Mouse (Mus musculus) right cerebral cortex, postnatal 10 days (tissue): ENCODE results near the gene Gm49601.

ENCODE experiments used
- DNase-seq, 2 experiments: peaks; one replicate each; pipeline ENCODE4 v3.0.0; 2021; ENCODE audit warnings: low spot score in 2 of 2

The Gm49601 gene

GRCm38 (mm10) chr16:18608226-18608625, 18.0 kb downstream of the Gm49601 start:
- DNase-seq: no peak

DNA sequence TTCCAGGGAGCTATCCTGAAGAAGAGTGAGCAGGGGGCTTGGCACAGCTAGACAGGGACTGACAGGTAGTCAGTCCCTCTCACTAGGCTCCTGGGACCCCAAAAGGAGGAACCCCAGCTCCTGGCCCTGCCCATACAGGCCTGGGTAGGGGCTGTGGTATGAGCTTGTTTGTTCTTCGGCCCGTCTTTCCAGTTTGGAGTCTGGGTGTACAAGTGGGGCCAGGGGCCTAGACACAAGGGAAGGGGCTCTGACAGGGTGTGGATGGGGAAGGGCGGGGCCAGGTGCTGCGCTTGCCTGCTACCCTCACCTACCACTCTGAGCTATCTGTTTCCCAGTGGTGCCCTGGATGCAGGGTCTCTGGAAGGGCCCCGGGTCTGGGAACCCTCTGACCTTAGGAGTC, 20.5 kb downstream of the Gm49601 start:
- DNase-seq: no peak

DNA sequence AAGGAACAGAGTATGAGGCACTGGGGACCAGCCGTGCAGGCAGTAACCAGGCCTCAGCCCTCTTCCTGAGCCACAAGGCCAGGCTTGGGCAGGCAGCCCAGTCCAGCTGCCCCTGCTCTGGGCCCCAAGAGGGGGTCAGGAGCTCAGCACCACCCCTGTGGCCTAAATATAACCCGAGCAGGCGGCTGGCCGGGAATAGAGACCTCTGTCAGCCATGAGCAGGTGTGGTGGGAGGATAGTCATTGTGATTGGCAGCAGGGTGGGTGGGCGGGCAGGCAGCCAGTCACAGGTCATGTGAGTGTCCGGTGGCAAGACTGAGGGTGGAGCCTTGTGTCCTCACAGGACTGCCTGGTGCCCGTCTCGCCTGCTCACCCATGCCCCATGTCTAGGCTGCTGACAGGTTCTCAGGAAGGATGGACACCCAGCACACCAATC, 21.9 kb downstream of the Gm49601 start:
- no peak for DNase-seq

DNA sequence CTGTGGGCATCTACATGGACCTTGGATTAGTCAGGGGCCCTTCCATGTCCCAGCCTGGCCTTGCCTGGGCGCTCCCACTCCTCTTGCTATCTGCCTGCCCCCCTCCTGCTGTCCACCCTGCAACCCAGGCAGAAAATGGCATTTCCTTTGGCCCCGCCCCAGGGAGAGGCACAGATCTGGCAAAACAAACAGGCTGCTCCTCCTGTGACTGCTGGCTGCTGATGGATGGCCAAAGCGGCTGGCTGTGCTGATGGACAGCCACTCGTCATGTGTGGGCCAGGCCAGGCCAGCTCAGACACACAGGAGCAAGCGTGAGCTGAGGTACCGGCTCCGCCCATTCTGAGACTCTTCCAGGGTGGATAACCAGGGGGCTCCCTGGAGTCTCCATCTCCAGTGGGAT, 24.8 kb downstream of the Gm49601 start:
- no peak for DNase-seq

GRCm38 (mm10) chr16:18598006-18598405, 28.2 kb downstream of the Gm49601 start:
- DNase-seq: no peak

DNA sequence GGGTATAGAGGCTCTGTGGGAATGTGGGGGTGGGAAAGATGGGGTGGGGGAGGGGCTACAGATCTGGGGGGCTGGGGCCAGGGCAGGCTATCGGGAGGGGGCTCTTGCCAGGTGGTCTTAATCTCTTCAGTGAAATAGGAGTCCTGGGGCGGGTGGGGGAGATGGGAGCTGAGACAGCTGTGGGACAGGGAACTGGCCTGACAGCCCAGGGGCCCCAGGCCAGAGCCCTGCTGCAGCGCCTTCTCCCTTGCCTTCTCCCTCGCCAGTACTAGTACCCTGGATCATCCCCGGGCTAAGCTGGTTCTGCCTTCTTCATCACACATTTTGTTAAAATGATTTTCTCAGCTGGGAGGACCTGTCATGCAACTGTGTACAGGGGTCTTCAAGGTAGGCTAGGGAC, 30.0 kb downstream of the Gm49601 start:
- DNase-seq: no peak

DNA sequence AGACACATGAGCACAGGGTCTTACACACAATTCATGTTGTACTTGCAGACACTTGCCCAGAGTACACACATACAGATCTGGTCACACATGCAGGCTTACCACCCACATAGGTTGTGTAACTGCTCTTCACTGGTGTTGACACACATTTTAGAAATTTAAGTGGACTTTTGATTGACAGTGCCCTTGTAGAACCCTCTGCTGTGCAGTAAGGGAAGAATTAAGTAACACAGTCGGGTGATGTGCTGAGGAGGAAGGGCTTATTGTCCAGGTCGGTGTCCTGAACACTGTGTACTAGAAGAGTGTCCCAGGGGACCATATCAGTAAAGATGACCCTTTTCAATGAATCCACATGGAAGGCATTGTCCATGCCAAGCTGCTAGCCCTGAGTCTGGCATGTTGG, 32.3 kb downstream of the Gm49601 start:
- no peak for DNase-seq

DNA sequence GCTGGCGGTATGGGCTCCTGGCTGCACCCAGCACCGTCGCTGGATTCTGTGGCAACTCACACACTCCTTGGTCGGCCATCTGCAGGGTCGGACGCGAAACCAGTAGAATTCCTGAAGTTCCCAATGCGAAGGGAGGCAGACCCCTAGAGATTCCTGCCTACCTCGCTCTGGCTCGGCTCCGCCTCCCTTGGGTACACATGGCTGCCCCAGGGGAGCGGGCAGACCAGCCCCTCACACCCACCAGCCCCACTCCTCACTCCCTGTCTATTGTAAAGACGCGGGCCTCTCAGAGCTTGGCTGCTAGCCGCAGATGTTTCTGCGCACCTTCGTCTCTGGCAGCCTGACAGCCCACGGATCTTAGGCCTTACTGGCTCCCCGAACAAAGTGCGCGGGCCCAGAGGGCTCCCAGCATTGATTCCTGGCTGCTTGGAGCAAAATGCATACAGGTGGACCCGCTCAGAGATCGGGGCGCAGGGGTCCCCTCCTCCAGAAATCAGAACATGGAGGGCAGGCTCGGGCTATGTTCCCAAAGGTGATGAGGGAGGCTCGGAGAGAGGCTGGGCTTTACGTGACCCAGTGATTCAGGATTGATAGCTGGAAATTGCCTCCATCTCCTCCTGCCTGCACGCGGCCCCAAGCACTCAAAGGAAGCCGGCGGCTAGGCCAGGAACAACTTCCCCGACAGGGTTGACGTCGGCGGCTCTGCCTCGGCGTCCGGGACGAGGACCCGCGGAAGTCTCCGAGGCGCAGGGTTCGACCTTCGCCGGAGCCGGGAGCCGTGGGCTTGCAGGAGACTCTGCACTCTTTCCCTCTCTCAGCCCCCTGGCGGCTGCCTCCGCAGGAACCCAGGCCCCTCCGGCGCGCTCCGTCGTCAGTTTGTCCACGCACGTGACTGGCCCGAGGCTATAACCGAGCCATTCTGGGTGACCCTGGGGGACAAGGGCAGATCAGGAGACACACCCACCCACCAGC, 34.9 kb downstream of the Gm49601 start:
- DNase-seq: no peak

- no peak for DNase-seq
Observed at GRCm38 (mm10) chr16:18589804-18590790, 36.1 kb downstream of the Gm49601 start, which contains the start of gene Tbx1. TSS of gene Tbx1 (minus strand) at chr16:18590671.

- DNase-seq: no peak
Observed at GRCm38 (mm10) chr16:18589080-18589621, 37.1 kb downstream of the Gm49601 start.

DNA sequence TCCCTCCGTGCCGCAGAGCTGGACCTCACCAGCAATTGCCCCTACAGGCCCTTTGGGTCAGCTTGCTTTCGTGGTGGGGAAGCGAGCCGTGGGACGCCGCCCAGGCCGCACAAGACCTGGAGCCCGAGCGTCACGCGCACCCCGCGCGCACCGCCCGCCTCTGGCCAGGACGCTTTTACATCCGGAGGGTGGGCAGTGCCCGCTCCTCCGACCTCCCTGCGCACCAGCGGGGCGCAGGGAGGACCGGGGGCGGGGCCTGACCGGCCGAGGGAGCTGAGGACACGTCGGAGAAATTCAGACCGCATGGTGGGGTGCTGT, 37.5 kb downstream of the Gm49601 start:
- DNase-seq: no peak

DNA sequence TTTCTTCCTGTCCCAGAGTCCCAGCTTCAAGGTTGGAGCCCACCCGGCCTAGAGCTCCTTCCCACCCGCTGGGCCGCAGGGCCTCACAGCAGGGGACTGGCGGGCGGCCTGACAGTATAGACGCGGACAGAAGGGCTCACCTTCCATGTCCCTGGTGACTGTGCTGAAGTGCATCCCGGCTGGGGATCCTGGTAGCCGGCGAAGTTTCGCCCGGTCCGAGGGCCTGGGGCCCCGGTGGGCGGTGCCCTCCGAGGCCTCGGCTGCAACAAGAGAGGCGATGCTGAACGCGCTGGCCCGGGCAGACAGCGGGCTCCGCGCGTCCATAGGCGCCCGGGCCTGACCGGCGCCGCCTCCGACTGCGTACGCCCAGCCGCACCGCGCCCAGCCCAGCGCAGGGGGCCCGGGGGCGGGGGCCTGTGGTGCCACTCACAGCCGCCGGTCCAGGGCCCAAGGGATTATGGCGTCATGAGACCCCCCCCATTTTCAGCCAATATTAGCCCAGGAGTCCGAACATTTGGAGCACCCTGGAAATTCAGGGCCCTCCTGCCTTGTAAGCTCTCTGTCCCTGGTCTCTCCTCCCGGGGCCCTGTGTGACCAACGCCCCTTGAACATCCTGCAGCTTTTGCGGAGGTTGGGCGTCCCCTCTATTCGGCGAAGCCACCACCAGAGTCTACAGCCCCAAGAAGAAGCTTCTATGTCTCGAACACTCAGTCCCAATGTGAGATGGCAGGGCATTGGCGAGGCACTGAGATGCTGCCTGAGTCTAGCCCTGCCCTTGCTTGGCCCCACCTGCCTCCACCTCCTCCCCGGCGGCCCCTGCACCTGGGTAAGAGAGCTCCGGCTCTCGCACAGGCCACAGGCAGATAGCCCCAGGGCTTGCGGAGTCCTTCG, 38.1 kb downstream of the Gm49601 start:
- no peak for DNase-seq

- DNase-seq: no peak
Observed at GRCm38 (mm10) chr16:18586906-18587546, 39.2 kb downstream of the Gm49601 start.

- no peak for DNase-seq
Observed at GRCm38 (mm10) chr16:18586076-18586905, 39.9 kb downstream of the Gm49601 start.

- no peak for DNase-seq
Observed at GRCm38 (mm10) chr16:18585676-18586075, 40.6 kb downstream of the Gm49601 start.

GRCm38 (mm10) chr16:18584901-18585510, 41.2 kb downstream of the Gm49601 start:
- no peak for DNase-seq

DNA sequence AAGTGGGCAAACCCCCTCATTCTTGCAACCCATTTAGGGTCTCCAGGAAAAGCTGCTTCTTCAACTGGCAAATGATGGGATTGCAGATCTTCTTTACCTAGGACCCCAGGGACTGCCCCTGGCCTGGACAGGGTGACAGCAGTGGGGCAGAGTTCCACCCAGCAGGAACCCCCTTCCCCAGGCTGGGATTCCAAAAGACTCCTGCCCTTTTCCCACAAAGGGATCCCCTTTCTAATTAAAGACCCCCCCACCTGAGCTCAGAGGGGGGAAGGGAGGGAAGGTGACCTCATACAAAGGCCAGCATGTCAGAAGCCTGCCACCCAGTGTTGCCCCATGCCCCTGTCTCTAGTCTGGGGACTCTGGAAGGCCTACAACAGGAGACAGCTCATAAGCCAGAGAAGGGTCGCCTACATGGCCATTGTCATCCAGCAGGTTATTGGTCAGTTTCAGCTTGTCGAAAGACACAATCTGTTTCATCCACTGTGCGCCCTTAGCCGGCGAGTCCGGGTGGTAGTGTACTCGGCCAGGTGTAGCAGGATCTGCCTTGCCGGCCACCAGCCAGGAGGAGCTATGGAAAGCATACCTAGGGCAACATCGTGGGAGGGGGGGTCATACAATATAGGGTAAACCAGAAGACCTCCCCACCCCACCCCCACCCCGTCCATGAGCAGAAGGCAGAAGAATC, 42.4 kb downstream of the Gm49601 start:
- no peak for DNase-seq

DNA sequence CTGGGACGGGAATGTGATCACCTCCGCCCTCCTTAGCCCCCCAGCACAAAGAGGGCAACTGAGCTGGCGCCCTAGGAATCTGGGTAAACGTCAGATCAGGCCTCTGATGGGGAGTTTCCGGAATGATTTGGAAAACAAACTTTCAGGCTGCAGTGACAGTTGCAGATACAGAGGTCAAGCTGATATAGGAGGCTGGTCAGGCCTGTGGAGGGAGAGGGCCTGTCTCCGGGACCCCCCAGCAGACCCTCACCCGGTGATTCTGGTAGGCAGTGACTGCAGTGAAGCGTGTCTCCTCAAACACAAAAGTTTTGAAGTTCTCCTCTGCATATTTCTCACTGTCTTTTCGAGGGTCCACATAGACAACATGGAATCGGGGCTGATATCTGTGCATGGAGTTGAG, 43.1 kb downstream of the Gm49601 start:
- no peak for DNase-seq
